Mouse (Mus musculus): ENCODE measurements around the gene Nacc1.

Nacc1 gene

DNA sequence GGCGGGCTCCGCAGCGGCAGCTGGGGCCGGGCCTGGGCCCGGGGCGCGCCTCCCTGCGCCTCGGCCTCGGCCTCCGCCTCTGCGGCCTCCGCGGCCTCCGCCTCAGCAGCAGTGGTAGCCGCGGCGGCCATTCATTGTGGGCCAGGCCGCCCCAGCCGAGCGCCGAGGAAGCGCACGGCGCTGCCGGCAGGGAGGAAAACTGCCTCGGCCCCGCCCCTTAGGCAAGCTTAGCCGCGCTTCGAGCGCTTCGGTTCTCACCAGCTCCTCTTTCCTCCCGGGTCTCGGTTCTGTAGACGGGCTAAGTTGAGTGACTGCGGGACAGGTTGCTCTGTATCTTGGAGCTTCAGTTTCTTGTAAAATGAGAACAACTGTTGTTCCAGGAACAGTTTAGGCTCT is at the start of gene Nacc1:
Gene Nacc1, minus strand, starts transcription at position 158 of the 396 bp plus-strand sequence.
- peak; percentile 78 for DNase-seq (ENCODE audit: low spot score)

DNA sequence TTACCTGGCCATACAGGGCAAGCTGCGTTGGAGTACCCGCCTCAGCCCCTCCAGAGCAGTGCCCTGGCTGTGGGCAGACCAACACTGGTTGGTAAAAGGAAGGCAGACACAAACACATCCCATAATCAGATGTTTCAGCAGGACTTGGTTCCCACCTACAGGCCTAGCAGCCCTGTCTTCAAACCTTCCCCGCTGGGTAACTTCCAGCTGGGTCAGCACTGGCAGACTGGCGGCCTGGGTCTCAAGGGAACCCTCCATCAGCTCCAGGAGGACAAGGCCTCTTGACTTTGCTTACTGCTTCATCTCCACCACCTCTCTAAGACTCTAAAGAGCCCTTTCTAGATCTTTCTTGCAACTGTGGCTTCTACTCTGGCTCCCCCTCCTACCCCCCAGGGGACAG is 48.9 kb upstream of the Nacc1 start:
- no peak for DNase-seq (ENCODE audit: low spot score)

DNA sequence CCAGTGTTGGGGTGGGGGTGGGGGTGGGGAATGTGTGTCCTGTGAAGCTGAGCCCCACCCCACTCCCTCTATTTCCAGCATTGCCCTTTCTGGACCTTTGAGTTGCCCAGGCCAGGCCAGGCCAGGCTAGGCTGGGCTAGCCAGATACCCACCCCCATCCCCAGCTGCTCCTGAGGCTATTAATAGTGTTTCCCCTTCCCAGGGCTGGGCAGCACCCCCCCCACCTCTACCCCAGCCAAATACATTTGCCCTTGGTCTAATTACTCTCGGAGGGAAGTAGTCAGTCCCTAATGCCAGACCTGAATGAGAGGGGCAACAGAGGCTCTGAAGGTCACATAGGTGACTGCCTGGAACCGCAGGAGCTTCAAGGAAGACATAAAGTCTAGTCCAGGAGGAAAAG is 47.9 kb upstream of the Nacc1 start:
- no peak for DNase-seq (ENCODE audit: low spot score)

DNA sequence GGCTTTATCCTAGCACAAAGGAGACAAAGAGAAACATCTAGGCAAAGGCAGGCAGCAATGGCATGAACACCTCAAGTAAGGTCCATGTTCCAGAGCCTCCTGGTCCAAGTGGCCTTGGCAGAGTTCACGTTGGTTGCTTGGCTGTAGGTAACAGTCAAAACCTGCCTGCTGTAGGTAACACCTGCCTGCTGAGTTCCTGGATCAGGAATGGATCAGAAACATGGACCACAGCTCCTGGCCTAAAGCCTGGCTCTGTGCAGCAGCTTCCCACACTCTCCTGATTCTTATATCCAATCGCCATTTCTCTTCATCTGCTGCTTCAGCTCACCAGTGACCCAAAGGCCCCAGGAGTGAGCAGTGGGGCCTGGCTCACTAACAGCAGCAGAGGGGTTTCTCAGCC is 47.0 kb upstream of the Nacc1 start:
- no peak for DNase-seq (ENCODE audit: low spot score)

DNA sequence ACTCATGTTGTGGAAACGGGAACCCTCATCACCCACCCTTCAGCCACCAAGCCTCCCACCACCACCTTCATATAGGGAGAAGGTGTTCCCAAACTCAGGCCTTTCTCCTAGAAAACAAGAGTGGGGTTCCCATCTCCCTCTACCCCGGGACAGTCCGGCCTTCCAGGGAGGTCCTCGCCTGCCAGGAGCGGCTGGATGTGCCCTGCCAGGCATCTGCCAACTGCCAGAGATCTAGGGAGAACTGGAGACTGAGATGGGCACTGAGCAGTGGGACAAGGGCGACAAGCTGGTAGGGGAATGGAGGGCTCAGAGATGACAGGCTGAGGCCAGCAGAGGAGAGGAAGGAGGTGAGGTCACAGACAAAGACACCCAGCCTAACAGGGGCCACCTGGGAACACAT is 46.3 kb upstream of the Nacc1 start:
- DNase-seq (ENCODE audit: low spot score), result no peak

- DNase-seq (ENCODE audit: low spot score), result no peak
Measured at GRCm38 (mm10) chr8:84732996-84733395, 45.3 kb upstream of the Nacc1 start.

- no peak for DNase-seq (ENCODE audit: low spot score)
Measured at GRCm38 (mm10) chr8:84732545-84732944, 44.9 kb upstream of the Nacc1 start.

- no peak for DNase-seq (ENCODE audit: low spot score)
Measured at GRCm38 (mm10) chr8:84731371-84732177, 43.9 kb upstream of the Nacc1 start.

GRCm38 (mm10) chr8:84730541-84731370 is 43.1 kb upstream of the Nacc1 start:
- peak; percentile 53 for DNase-seq (ENCODE audit: low spot score)

- no peak for DNase-seq (ENCODE audit: low spot score)
Measured at GRCm38 (mm10) chr8:84729921-84730362, 42.3 kb upstream of the Nacc1 start.

GRCm38 (mm10) chr8:84728474-84728873 is 40.8 kb upstream of the Nacc1 start:
- no peak for DNase-seq (ENCODE audit: low spot score)

- no peak for DNase-seq (ENCODE audit: low spot score)
Measured at GRCm38 (mm10) chr8:84725941-84726259, 38.2 kb upstream of the Nacc1 start.

DNA sequence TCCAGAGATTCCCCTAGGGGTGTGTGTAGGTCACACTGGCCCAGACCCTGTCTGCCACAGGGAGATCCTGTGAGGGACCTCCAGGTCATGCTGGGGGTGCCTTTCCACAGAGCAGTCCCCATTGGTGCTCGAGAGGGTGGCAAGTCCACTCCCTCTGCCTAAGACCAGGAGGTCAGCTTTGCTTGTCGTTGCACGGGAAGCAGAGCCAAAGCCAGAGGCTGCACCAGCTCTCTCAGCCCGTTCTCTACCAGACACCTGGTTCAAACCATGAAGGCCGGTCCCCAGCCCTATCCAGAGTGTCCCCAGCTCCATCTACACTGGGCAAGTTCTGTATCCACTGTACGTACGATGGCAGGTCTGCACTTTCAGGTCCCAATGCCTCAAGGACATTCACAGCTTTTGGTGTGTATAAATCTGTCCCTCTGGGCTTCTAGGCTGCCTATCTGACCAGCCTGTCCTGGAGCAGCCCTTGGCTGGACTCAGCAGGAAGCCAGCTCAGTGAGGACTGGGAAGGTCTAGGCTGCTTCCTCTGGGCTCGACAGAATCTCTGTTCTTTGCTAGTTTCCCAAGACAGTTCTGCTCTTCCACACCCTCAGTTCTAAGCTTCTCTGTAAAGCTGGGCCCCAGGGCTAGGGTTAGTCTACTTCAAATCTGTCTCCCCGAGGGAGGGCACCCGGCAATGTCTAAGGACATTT is 37.7 kb upstream of the Nacc1 start:
- no peak for DNase-seq (ENCODE audit: low spot score)

DNA sequence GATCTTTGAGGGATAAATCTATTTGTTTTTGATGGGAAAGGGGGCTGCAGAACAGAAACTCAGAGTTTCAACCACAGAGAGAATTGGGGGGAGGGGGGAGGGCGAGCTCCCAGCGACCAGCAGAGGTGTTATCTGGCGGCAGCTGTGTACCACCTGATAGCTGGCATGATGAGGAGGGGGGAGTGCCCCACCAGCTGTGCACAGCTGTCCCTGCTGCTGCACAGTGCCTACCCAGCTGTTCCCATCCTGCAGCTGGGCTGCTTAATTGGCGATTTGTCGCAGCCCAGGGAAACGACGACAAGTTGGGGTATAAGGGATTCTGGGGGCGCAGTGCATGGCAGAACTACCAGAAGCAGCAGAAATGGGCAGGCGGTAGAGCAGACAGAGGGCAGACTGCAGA is 37.0 kb upstream of the Nacc1 start:
- no peak for DNase-seq (ENCODE audit: low spot score)

GRCm38 (mm10) chr8:84723571-84723900 is 35.9 kb upstream of the Nacc1 start:
- DNase-seq (ENCODE audit: low spot score), result no peak

GRCm38 (mm10) chr8:84722850-84723570 is 35.3 kb upstream of the Nacc1 start, which contains the start of gene G430095P16Rik:
Gene G430095P16Rik, plus strand, starts transcription at chr8:84723007.
- DNase-seq (ENCODE audit: low spot score), result peak; percentile 74

- DNase-seq (ENCODE audit: low spot score), result no peak
Measured at GRCm38 (mm10) chr8:84722530-84722849, 34.8 kb upstream of the Nacc1 start.

GRCm38 (mm10) chr8:84718959-84719690 is 31.5 kb upstream of the Nacc1 start:
- no peak for DNase-seq (ENCODE audit: low spot score)

GRCm38 (mm10) chr8:84718476-84718875 is 30.8 kb upstream of the Nacc1 start:
- DNase-seq (ENCODE audit: low spot score), result no peak

GRCm38 (mm10) chr8:84716790-84717189 is 29.1 kb upstream of the Nacc1 start:
- DNase-seq (ENCODE audit: low spot score), result no peak

DNA sequence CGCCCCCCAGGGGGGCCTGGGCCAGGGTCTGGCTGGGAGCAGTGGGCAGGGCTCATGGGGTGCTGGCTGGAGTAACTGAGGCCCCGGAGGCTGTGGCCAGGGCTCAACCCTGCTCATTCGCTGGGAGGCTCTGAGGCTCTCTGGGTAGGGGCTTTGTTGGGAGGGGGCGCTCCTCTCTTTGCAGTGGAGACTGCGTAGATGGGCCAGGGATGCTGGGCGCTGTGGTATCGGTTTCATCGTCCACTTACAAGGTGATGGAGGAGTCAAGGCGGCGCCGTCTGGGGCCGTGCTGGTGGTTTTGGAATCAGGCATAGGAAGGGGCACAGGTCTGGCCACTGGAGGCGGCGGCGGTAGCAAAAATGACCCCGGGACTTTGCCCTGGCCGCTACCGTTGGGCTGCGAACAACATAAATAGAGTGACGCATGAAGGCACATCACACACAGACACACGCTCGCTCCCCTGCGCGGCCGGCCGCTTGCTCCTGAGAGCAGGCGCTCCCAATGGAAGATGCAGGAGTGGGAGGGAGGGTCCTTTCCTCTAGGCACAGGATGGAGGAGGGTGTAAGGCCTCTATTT is 28.3 kb upstream of the Nacc1 start:
- DNase-seq (ENCODE audit: low spot score), result no peak
